Mouse (Mus musculus): Measurements from ENCODE around the gene Inha.
A peak's percentile ranks its signal among the peaks of the same experiment; 100 is the strongest.

The Inha gene

DNA sequence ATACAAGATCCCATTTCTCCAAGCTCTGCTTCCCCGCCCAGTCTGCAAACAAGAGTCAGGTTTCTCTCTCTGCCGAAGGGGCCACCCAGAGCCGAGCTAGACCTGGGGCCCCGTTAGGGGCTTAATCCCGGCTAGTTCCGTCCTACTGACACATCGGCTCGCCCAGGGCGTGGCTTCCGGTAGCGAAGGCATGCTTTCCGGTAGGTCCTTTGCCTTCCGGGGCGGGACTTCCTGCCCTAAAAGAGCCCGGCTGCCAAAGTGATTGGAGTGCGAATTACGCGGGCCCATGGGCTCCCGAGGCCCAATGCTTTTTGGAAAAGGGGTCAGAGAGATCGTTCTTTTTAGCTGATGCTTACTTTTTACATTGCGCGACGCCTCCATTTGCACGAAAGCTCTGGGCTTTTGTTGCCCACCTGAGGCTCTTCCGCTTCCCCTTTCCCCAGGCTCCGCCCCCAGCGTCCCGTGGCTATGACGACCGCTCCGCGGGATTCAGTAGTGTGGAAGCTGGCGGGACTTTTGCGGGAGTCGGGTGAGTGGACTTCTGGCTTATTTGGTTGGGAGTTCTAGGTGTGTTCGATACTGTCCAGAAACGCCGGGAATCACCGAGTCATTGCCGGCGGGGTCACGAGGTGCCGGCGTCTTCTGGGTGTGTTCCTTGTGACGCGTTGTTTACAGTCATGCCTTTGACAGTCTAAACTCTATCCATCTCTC lies 14.6 kb downstream of the Inha start, which contains the start of gene Stk11ip:
Gene Stk11ip (plus strand): TSS at position 209 of the 711 bp plus-strand sequence.
- DNase-seq (ENCODE audit: low spot score): peak; percentile 99

DNA sequence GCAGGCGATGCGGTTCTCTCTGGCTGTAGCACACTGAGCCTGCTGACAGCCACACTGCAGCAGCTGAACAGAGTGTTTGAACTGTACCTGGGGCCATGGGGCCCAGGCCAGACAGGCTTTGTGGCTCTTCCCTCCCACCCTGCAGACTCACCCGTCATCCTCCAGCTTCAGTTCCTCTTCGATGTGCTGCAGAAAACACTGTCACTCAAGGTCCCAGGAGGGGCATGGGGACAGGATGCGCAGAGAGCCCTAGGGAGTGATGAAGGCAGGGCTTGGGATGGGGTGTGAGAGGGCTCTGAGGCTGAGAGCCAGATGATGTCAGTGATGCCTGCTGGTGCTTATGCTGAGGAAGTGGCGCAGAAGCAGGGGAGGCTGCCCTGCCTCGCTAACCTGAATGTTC lies 17.8 kb downstream of the Inha start:
- DNase-seq (ENCODE audit: low spot score): no peak

DNA sequence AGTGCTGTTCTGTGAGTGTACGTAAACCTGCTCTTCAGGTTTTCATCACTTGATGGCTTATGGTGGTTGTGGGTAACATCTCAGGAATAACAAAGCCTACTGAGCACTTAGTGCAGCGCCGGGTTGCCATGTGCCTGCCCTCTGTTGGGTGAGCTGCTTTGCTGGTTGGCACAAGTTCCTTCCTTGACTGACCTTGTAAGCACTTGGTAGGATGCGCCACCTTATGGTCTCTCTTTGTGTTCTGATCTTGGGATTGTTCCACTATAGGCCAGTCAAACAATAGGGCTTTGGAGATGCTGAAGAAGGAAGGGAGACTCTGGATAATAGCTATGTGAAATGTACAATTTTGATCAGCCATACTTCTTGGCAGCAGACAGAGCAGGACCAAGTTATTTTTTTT lies 23.7 kb downstream of the Inha start:
- no peak for DNase-seq (ENCODE audit: low spot score)

DNA sequence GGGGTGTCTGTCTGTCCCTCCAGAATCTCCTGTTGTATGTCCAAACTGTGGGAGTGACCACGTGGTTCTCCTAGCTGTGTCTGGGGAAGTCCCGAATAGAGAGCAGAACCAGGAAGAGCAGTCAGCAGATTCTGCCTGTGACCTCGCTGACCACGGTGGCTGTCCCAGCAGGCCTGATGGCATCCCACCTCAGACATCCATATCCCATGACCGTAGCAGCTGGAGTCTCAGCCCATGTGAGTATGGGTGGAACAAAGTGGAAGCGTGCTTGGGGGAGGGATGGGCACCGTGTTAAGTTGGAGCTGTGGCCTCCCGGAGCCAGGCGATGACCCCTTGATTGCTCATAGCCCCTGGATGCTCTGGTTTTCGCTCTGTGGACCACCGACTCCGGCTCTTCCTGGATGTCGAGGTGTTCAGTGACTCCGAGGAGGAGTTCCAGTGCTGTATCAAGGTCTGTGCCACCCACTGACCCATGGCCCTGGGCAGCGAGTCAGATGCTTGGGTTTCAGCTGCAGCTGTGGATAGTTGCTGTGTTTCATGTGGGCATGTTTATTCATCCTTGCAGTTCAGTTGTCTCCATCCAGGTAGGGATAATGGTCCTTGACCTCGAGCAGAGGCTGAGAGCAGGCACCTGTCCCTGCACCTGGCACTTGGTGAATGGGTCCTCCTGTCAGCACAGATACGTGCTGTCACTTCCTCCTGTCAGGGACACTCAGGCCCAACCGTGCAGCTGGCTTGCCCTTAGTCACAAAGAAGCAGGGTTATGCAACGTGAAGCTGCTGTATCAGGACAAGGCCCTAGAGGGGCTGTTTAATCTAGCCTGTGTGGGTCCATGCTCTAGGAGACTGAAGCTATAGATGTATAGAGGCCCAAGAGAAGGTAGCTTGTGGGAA lies 25.6 kb downstream of the Inha start:
- DNase-seq (ENCODE audit: low spot score): no peak

DNA sequence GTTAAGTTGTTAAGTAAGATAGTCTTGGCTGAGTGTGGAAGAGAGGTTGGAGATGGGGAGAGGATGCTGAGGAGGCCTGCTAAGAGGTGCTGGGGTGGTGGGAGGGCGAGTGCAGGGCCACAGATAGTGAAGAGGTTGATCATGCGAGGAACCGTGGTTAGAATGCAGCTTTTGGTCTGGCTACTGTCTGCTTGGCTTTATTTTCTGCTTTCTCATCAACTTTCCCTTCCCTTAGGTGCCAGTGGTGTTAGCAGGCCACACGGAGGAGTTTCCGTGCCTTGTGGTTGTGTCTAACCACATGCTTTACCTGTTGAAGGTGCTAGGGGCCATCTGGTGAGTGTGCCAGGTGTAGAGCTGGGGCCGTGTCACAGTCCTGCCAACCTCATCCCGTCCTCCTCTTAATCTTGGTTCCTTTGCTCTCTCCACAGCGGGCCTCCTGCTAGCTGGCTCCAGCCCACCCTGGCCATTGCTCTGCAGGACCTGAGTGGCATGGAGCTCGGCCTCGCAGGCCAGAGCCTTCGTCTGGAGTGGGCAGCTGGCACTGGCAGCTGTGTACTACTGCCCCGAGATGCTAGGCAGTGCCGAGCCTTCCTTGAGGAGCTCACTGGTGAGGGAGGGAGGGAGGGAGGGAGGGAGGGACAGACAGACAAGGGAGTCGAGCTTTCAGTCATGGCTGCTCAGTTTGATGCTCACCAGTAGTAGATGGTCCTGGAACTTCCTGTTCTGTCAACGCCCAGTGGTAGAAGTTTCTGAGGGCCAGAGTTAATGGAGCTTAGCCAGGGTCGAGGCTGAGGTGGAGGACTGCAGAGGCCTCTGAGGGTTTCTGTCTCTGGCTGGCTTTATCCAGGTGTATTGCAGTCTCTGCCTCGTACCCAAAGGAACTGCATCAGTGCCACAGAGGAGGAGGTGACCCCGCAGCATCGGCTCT lies 26.7 kb downstream of the Inha start:
- no peak for DNase-seq (ENCODE audit: low spot score)

DNA sequence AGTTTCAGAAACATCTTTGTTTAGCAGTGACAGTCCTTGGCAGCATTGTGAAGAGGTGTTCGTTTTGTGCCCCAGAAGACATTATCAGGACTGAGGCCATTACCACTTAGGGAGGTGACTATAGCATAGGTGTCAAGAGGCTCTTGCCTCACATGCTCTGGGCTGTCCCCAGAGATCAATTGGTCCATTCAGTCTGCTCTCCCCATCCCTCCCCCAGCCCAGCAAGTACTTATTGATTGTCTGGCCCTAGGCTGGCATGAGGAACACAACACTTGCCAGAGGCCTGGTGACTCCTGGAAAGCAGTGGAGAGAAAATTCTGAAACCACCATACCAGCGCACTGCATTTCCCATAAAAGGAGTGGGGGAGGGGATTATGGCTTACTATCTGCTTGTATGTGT lies 30.7 kb downstream of the Inha start:
- DNase-seq (ENCODE audit: low spot score): no peak

DNA sequence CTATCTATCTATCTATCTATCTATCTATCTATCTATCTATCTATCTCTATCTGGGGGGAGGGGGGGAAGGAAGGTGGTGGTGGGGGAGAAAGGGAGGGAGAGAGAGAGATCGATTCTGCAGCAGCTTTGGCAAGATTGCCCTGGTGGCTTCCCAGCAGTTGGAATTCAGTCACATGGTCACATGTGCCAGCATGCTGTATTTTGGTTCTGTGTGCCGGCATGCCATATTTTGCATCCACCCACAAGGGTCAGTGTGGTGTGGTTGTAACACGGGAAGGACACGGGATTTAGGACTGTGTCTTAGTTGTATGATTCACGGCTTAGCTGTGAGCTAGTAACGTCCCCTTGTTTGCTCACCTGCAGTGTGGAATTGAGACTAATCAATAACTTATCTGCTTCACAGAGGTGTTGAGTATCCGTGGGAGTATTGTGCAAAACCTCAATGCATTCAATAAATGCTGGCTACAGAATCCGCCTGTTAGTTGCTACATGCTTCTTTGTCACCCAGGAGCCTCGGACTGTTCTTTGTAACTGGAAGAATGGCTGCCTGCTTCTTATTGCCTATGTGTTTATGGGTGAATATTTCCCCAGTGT lies 31.8 kb downstream of the Inha start:
- DNase-seq (ENCODE audit: low spot score): no peak

DNA sequence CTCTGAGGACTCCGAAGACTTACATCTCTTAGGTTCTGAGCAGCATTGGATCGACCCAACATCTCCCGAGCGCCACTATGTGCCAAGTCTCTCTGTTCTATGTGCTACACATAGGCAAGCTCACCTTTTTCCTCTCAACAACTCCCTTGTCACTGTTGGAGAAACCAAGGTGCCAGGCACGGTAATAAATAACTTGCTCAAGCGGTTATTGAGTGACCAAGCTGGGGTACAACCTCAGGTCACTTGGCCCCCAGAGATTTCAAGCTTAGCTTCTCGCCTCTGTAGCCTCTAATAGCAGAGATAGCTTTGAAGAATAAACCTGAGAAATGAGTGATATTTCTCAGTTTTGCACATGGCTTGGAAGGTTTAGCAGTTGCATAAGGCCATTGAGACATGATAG lies 34.6 kb downstream of the Inha start:
- no peak for DNase-seq (ENCODE audit: low spot score)

DNA sequence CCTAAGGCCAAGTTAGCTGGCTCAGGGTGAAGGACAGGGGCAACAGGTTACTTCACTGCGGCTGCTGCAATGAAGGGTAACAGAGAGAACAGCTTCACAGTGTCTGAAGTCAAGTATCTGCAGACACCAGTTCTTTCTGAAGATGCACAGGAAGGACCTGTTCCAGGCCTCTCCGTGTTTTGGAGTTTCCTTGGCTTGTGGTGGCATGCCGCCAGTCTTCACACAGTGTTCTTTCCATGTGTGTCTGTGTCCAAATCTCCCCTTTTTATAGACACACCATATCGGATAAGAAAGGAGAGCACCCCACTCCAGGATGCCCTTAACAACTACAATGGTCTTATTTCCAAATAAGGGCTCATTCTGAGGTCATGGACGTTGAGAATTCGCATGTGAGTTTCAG lies 37.5 kb downstream of the Inha start:
- DNase-seq (ENCODE audit: low spot score): no peak

DNA sequence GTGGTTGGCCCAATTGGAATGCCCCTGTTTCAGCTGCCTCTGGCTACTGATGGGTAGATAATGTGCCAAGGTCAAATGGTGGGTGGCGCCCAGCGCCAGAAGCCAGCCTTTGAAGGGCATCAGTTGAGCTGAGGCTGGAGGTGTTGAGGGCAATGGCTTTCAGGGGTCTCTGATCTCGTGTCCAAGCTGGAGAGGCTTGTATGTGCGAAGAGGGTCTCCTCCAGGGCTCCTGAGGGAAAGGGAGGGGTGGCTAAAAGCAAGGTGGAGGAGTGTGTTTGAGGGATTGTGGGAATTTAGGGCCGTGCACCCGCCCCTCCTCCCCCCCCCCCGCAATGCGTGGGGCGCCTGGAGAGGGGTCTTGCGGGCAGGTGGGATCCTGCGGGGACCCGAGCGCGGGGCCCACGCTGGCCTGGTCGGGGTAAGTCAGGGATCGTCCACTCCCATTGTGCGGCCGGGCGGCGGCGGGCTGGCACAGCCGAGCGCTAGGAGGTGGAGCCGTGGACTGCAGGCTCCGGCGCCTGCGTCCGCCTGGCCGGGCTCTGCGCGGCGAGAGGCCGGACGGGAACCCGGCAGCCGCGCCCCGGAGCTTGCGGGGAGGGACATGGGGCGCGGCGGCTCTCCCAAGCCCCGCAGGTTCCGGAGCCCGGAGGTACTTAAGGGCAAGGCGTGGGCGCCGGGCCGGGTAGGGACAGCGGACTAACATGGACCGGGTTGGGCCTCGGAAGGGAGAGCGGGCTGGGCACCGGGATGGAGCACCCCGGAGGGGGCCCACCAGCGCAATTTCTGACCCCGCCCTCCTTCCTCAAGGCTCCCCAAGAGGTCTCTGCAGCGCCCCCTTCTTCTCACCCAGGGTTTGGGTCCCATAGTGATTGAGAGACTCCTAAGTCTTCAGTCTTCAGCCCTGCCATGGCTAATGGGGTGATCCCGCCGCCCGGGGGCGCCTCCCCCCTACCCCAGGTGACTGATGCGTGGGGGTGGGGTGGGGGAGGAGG lies 39.4 kb downstream of the Inha start, which contains the start of gene Slc4a3:
Gene Slc4a3 (plus strand): TSS at position 302 of the 992 bp plus-strand sequence.
- peak; percentile 78 for DNase-seq (ENCODE audit: low spot score)

DNA sequence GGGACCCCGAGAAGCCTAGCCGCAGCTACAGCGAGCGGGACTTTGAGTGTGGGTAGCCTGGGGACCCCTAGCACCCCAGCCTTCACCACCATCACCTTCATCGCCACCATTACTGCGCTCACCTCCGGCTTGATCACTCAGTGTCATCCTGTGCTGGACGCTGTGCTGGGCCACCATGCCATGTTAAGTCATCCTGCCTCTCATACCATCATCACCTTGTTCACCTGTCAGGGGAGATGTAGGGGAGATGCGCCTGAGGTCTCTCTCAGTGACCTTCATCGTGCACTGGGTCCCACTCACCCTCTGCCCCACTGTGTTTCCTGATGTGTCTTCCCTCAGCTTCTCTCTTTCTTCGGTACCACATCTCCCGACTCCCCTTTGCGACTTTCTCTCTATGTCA lies 40.5 kb downstream of the Inha start:
- DNase-seq (ENCODE audit: low spot score): no peak

DNA sequence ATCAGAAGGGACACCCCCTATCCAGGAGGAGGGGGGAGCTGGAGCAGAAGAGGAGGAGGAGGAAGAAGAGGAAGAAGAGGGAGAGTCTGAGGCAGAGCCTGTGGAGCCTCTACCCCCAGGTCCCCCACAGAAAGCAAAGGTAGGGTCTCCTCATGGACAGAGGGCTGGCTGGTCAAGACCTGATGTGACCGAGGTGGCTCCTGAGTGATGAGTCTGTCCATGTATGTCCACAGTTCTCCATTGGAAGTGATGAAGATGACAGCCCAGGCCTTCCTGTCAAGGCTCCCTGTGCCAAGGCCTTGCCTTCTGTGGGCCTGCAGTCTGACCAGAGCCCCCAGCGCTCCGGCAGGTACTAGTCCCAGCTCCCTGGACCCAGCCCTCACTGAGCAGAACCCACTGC lies 41.2 kb downstream of the Inha start:
- DNase-seq (ENCODE audit: low spot score): no peak

DNA sequence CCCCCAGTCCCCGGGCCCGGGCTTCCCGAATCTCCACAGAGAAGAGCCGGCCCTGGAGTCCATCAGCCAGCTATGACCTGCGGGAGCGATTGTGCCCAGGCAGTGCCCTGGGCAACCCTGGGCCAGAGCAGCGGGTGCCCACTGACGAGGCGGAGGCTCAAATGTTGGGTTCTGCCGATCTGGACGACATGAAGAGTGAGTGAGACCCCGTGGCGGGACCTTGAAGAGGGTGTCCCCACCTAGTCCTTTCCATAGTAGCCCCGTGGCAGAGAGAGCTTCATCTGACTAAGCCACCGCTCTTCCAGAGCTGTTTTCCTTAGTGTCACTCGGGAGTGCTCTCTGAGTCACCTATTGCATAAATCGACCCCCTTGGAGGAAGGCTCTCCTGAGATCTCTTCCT lies 42.0 kb downstream of the Inha start:
- no peak for DNase-seq (ENCODE audit: low spot score)

DNA sequence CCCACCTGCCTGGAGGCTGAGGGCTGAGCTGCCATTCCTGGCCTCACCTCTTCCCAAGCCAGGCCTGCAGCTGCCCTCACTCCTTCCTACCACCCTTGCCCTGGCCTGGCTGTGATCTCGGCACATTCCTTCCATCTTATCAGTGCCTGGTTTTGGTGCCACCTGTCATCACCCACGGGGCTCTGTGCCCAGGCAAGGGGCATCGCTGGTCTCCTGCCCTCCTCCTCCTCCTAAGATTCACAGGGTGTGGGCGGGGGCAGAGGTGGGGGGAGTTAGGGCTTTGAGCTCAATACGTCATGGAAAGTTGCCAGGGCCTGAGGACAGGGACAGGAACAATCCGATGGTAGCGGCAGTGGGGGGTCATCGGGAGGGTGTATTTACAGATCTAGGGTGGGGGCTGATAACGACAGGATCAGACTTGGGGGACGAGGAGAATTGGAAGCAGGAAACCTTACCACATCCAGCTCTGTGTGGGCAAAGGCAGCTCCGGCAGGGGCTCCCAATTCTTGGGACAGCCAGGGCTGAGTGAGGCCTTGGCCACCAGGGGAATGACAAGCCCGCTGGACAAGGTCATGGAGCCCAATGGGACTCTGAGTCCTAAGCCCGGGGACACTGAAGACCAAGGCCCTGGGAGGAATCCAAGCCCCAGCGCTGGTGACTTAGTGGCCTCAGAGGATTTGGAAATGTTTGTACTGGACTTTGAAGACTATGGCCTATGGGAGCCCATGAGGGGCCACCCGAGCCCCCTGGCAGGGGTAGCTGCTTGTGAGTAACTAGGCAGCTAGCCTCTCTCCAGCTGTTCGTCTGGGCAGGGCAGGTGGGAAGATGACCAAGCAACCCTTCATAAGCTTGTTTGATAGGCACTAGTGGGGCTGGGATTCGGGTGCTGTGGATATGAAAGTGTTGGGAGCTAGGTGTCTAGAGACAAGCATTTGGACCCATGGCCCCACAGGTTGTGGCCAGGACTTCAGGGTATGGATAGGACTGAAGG lies 42.7 kb downstream of the Inha start:
- no peak for DNase-seq (ENCODE audit: low spot score)

DNA sequence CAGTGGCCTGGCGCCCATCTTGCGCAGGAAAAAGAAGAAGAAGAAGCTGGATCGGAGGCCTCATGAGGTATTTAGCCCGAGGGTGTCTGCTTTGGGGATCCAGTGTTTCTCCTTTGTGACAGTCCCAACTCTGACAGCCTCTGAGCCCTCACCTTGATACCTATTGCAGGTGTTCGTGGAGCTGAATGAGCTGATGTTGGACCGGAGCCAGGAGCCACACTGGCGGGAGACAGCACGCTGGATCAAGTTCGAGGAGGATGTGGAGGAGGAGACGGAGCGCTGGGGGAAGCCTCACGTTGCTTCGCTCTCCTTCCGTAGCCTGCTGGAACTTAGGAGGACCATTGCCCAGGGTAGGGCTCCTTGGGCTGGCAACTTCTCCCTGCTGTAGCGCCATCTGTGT lies 43.7 kb downstream of the Inha start:
- DNase-seq (ENCODE audit: low spot score): no peak

DNA sequence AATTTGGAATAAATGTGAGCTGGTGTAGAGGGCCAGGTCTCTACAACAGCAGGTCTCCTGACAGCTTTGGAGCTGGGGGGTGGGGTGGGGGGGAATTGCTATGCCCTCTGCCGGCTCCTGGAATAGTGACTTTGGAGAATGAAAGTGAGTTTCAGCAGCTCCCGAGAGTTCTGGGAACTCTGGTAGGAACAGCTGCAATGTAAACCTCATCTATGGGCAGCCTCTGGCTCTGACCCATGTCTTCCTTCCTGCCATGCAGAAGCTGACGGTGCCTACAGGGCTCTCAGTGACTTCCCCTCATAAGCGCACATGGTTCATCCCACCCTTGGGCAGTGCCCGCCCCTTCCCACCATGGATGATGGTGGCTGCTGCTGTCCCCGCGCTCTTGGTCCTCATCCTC lies 48.8 kb downstream of the Inha start:
- DNase-seq (ENCODE audit: low spot score): no peak

DNA sequence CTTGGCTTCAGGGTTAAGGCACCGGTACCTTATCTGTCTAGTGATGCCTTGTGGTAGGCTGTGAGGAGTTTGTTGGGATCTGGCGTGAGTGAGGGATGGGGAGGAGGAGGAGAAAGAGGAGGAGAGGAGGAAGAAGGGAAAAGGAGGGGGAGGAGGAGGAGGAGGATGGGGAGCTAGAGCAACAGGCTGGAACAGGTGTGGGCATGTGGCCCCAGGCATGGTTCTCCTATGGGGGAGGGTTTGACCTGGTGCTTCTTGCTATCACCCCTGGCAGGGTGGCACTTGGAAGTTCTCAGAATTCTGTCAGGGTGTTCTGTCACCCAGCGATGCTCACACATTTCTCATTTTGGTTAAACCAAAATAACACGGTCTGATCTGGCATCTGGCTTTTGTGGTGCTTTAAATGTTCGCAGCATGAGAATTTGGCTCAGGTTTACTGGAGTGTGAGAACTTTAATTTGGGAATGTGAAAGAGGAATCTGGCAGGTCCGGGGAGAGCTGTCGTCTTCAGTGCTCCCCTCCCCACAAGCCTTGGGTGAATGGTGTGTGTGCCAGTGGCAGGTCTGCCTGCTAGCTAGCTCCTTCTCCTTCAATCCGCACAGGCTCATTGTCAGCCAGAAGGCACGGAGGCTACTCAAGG lies 49.4 kb downstream of the Inha start:
- no peak for DNase-seq (ENCODE audit: low spot score)

DNA sequence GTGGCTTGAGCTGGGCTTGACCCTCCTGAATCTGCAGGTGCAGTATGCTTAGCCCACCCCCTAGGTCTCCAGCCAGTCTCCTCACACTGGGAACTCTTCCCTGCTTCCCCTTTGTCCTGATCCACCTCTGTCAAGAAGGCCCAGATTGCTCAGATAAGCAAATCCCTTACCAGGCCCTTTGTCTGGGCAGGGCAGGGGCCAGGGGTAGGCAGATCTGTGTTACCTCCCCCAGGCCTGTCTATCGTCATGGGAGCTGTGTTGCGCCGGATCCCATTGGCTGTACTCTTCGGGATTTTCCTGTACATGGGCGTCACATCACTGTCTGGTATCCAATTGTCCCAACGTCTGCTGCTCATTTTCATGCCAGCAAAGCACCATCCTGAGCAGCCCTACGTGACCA lies 50.2 kb downstream of the Inha start:
- no peak for DNase-seq (ENCODE audit: low spot score)

Data from embryo, embryonic 10.5 days (tissue).